Mouse (Mus musculus) brown adipose tissue, adult 24 weeks (tissue): ENCODE results near the gene Snd1. TPM values are rescaled to one million over a fixed set of nuclear protein-coding genes. Genes with fewer than 3 reads are reported as not detected.

Experiments
- H3K27ac ChIP-seq: fragments of 200-500 bp; replicated peaks from 2 replicates; pipeline ENCODE4 v1.5.1; 2012; ENCODE audit warnings: low read depth, mild to moderate bottlenecking, low read length
- H3K4me1 ChIP-seq: fragments of 200-500 bp; 2 replicates; pipeline ENCODE4 v1.6.1; 2012; ENCODE audit warnings: low read length, mixed read lengths; ENCODE audit not compliant: control insufficient read depth, insufficient read depth, insufficient read length
- H3K4me3 ChIP-seq: fragments of 200-500 bp; 2 replicates; pipeline ENCODE4 v1.5.1; 2012; ENCODE audit warnings: low read depth, mild to moderate bottlenecking, low read length, moderate library complexity; ENCODE audit not compliant: insufficient read depth
- polyA plus RNA-seq: library from polyadenylated mRNA; stranded (reverse); fragments of >200 nt; gene quantifications from 2 replicates; pipeline ENCODE4 v1.2.4, GENCODE M21; 2012; ENCODE audit not compliant: missing spikeins, insufficient read depth, insufficient read length

The Snd1 gene
- polyA plus RNA-seq, 1 experiment: 25.4 TPM

- Histone ChIP-seq H3K4me1 (peaks cover 2% of the 10 kb centered on the region; the same call in 1 of the 2 replicates), H3K4me3 (no peak overlapping the region), H3K27ac (no peak overlapping the region)
Observed at GRCm38 (mm10) chr6:28642909-28643308, 168.0 kb downstream of the Snd1 start.

GRCm38 (mm10) chr6:28645231-28645630, 170.3 kb downstream of the Snd1 start:
- peaks cover 2% of the 10 kb centered on the region; the same call in 1 of the 2 replicates for H3K4me1 ChIP-seq
- H3K4me3 ChIP-seq: no peak overlapping the region
- H3K27ac ChIP-seq: no peak overlapping the region

GRCm38 (mm10) chr6:28656511-28656910, 181.6 kb downstream of the Snd1 start:
- Histone ChIP-seq H3K4me1 (no peaks in the 10 kb centered on the region), H3K27ac (no peak overlapping the region), H3K4me3 (no peak overlapping the region)

DNA sequence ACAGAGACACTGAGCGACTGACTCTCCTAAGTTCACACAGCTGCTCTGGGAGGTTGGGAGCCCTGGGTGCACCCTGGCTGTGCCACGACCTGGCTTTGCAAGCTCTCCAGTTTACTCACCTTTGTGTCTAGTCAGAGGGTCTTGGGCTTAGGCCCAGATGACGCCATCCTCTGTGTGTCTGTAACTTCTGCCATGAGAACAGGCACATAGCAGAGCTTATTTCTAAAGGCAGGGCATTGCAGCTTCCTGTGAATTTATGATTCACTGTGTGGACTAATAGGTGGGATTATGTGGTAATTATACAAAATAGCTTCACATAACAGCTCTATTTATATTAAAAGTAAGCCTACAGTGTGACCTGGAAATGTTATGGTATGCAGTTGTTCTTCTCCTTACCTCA, 188.1 kb downstream of the Snd1 start:
- H3K4me3 ChIP-seq: no peak overlapping the region
- H3K27ac ChIP-seq: no peak overlapping the region
- H3K4me1 ChIP-seq: no peaks in the 10 kb centered on the region

DNA sequence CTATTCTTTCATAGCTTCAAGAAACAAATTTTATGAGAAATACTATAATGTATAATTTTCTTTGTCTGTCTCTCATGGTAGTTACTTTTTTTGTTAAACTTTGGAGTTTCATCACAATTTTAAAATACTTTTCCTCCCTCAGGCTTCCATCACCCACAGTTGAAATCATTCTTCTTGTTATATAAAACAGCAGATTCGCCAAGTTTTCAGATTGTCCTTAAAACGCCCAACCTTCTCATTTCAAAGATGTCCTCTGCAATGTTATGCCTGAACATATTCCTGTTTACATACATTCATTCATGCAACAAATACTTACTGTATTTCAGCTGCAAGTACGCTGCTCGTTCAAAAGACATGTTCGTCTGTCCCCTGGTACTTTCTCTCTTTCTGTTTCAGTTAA, 188.7 kb downstream of the Snd1 start:
- Histone ChIP-seq H3K27ac (no peak overlapping the region), H3K4me1 (no peaks in the 10 kb centered on the region), H3K4me3 (no peak overlapping the region)

GRCm38 (mm10) chr6:28664716-28665115, 189.8 kb downstream of the Snd1 start:
- no peak overlapping the region for H3K4me3 ChIP-seq
- no peak overlapping the region for H3K27ac ChIP-seq

DNA sequence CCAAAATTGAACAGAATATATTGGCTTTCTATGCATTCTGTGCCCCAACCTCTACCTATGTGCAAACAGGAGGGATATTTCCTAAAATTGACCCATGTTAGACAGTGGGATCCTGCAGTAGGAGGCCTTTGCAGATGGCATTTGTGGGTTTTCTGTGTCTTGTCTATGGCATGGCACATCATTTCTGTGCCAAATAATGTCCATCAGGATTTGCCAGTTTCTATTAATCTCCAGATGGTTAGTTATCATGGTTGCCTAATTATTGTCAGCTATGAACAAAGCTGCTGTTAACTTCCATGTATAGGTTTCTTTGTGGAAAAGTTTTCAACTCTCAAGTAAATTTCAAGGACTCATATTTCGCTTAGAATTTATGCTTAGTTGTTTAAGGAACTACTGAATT, 192.6 kb downstream of the Snd1 start:
- Histone ChIP-seq H3K4me3 (no peak overlapping the region), H3K27ac (no peak overlapping the region), H3K4me1 (no peaks in the 10 kb centered on the region)

More at GRCm38 (mm10) chr6:28664716-28665115, 189.8 kb downstream of the Snd1 start:
- no peaks in the 10 kb centered on the region for H3K4me1 ChIP-seq

DNA sequence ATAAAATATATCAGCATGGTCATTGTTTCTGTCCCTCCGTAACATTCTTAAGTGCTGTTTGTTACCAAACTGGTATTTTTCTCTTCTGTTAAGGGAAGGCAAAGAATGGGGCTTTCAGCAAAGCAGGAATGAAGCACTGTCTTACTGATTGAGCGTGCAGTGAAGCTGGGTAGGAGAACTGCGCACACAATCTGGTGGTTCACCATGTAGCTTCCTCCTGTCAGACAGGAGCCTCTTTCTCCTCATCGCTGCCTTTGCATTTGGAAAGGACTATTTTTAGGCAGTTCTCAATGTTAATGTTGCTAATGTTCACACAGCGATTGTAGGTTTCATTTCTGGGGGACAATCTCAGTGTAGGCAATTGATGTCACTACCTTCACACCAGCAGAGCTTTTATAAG, 194.3 kb downstream of the Snd1 start:
- Histone ChIP-seq H3K27ac (no peak overlapping the region), H3K4me1 (no peaks in the 10 kb centered on the region), H3K4me3 (no peak overlapping the region)

DNA sequence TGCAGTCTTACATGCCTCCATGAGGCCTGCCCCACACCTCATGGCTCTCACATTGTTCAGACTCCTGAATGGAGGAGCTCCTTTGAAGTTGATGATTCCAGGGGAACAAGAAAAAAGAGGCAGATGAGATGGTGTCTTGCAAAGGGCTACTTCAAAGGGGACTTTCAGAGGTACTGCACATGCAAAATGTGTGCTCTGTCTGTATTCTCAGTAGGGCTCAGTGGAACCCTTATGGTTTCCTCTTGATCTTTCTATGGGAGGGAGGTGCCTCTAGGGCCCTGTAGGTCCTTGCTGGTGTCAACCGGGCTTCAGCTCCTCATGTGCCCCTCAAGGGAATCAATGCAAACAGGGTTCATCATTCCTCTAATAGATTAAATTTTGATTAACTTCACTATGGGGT, 197.4 kb downstream of the Snd1 start:
- no peak overlapping the region for H3K27ac ChIP-seq
- H3K4me3 ChIP-seq: no peak overlapping the region
- H3K4me1 ChIP-seq: no peaks in the 10 kb centered on the region

DNA sequence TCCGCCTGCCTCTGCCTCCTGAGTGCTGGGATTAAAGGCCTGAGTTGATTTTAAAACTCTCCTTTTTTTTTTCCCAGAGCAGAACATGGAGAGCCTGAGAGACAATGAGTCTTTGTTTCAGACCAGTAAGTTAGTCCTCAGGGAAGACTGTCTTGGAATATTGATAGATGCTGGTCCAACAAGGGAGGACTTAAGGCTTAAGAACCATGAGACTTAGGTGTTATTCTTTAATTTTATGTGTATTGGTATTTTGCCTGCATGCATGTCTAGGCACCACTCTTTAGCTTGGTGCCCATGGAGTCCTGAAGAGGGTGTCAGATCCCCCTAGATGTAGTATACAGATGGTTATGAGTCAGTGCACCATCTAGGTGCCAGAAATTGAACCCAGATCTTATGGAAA, 199.7 kb downstream of the Snd1 start:
- no peaks in the 10 kb centered on the region; the same call in 1 of the 2 replicates for H3K4me1 ChIP-seq
- H3K4me3 ChIP-seq: no peak overlapping the region

DNA sequence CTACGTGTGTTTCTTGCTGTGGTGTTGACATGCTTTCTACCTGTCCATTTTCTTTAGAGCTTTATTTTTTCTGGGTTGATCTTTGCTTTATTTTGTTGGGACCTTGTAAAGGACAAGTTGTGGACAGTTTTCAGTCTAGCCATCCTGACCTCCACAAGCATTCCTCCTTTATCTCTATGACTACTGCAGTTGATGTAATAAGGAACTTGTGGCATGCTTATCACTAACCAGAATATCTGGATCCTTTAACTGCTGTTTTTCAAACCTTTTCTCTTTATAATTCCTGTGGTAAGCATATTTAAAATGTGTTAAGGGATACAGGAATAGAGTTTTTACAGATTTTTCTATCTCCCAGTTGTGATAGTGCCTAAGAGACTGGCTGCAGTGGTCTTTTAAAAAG, 204.0 kb downstream of the Snd1 start:
- no peak overlapping the region for H3K27ac ChIP-seq
- H3K4me3 ChIP-seq: no peak overlapping the region
- peaks cover 3% of the 10 kb centered on the region for H3K4me1 ChIP-seq

More for the DNA sequence above, 199.7 kb downstream of the Snd1 start:
- no peak overlapping the region for H3K27ac ChIP-seq

GRCm38 (mm10) chr6:28680537-28680936, 205.6 kb downstream of the Snd1 start:
- peaks cover 3% of the 10 kb centered on the region for H3K4me1 ChIP-seq
- H3K4me3 ChIP-seq: no peak overlapping the region
- H3K27ac ChIP-seq: no peak overlapping the region

GRCm38 (mm10) chr6:28681521-28682457, 206.8 kb downstream of the Snd1 start:
- Histone ChIP-seq H3K4me1 (peaks cover 3% of the 10 kb centered on the region), H3K4me3 (no peak overlapping the region), H3K27ac (no peak overlapping the region)

DNA sequence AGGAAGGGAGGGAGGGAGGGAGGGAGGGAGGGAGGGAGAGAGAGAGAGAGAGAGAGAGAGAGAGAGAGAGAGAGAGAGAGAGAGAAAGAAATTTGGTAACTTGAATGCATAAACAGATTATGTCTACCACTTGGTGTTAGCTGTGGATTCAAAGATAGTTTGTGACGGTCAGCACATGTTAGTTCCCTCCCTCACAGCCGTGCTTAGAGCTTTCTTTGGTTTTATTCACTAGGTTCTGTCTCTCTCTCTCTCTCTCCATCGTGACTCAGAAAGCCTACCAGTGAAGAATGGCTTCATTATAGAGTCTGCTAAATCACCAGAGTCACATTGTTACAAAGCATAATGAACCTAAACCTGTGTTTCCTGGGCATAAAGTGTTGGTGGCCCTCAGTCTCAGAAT, 210.1 kb downstream of the Snd1 start:
- Histone ChIP-seq H3K27ac (no peak overlapping the region), H3K4me3 (no peak overlapping the region), H3K4me1 (peaks cover 3% of the 10 kb centered on the region)

DNA sequence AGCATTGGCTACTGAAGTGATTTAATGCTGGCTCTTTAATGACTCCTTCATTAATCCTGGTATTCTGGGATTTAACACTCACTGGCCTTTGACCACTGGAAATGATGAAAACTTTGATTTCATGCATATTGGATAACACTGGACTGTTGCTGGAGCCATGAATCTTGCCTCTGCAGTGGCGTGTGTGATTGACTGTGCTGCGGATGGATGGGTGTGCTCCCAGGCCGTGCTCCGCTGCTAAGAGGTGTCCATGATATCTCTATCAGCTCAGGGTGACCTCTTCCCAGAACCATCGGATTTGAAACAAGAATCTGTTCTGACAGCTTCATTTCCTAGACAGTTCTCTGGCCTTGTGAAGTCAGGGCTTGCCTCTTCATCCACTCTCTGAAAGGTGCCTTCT, 210.8 kb downstream of the Snd1 start:
- Histone ChIP-seq H3K27ac (no peak overlapping the region), H3K4me3 (no peak overlapping the region), H3K4me1 (peaks cover 3% of the 10 kb centered on the region)

DNA sequence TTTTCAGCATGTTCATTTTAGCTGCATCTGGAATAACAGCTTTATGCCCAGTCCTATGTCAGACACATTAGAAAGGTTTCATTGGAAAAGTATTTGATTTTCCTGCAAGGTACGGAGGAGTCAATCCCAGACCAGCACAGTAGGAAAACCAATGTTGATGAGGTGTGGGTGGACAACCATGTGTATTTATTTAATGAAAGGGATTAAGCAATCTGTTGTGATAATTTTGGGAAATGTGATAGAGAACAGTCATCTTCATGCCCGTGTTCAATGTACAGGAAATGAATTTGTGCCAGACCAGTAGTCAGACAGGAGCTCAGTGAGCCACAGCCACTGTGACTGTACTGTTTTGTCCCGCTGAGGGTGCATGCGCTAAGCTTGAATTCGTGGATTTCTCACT, 212.8 kb downstream of the Snd1 start:
- Histone ChIP-seq H3K4me1 (no peaks in the 10 kb centered on the region), H3K27ac (no peak overlapping the region), H3K4me3 (no peak overlapping the region)
